Mouse (Mus musculus): Measurements from ENCODE around the gene Cdcp1. TPM values are rescaled to one million over a fixed set of nuclear protein-coding genes. Genes with fewer than 3 reads are reported as not detected.

Gene Cdcp1
- polyA plus RNA-seq, 1 experiment from 2014 or later = 0.05 TPM

GRCm38 (mm10) chr9:123239651-123240050, 23.8 kb upstream of the Cdcp1 start:
- H3K4me1 ChIP-seq = peaks cover 5% of the 10 kb centered on the region; the same call in 1 of the 2 replicates
- H3K9me3 ChIP-seq = no peaks in the 10 kb centered on the region
- no peak overlapping the region for H3K9ac ChIP-seq
- H3K27me3 ChIP-seq (replicated peaks) = no peaks in the 10 kb centered on the region
- H3K27ac ChIP-seq = no peak overlapping the region
- WGBS = 87% methylated on average over 2 of the region's 2 CpGs
- ATAC-seq (replicated peaks) = no peak
- H3K36me3 ChIP-seq (replicated peaks) = no peaks in the 10 kb centered on the region
- no peak overlapping the region for H3K4me2 ChIP-seq
- no peak overlapping the region for H3K4me3 ChIP-seq

GRCm38 (mm10) chr9:123238256-123239045, 22.6 kb upstream of the Cdcp1 start:
- Histone ChIP-seq H3K9me3 (no peaks in the 10 kb centered on the region), H3K4me1 (peaks cover 5% of the 10 kb centered on the region; the same call in 1 of the 2 replicates), H3K27me3 (replicated peaks) (no peaks in the 10 kb centered on the region), H3K27ac (0 out of 2 replicates have a peak overlapping the region, but pooled peaks have one; percentile 5), H3K9ac (no peak overlapping the region), H3K4me3 (no peak overlapping the region), H3K36me3 (replicated peaks) (no peaks in the 10 kb centered on the region), H3K4me2 (no peak overlapping the region)
- ATAC-seq (replicated peaks) = no peak
- 30% methylated on average over 4 of the region's 4 CpGs for WGBS

GRCm38 (mm10) chr9:123237739-123238138, 21.9 kb upstream of the Cdcp1 start:
- no peak overlapping the region for H3K4me3 ChIP-seq
- H3K4me1 ChIP-seq = peaks cover 5% of the 10 kb centered on the region; the same call in 1 of the 2 replicates
- H3K36me3 ChIP-seq (replicated peaks) = no peaks in the 10 kb centered on the region
- no peak overlapping the region for H3K27ac ChIP-seq
- 38% methylated on average over 2 of the region's 2 CpGs for WGBS
- no peak for ATAC-seq (replicated peaks)
- H3K9ac ChIP-seq = no peak overlapping the region
- no peaks in the 10 kb centered on the region for H3K27me3 ChIP-seq (replicated peaks)
- no peak overlapping the region for H3K4me2 ChIP-seq
- no peaks in the 10 kb centered on the region for H3K9me3 ChIP-seq

- Histone ChIP-seq H3K27ac (no peak overlapping the region), H3K4me1 (peaks cover 5% of the 10 kb centered on the region; the same call in 1 of the 2 replicates), H3K4me3 (no peak overlapping the region), H3K27me3 (replicated peaks) (no peaks in the 10 kb centered on the region), H3K9ac (no peak overlapping the region), H3K9me3 (no peaks in the 10 kb centered on the region), H3K36me3 (replicated peaks) (no peaks in the 10 kb centered on the region), H3K4me2 (no peak overlapping the region)
- WGBS = 59% methylated on average over 3 of the region's 3 CpGs
- ATAC-seq (replicated peaks) = no peak
Observed at GRCm38 (mm10) chr9:123235621-123236020, 19.8 kb upstream of the Cdcp1 start.

GRCm38 (mm10) chr9:123229826-123230225, 14.0 kb upstream of the Cdcp1 start:
- no peaks in the 10 kb centered on the region for H3K27me3 ChIP-seq (replicated peaks)
- no peak for ATAC-seq (replicated peaks)
- WGBS = 75% methylated on average over 4 of the region's 4 CpGs

GRCm38 (mm10) chr9:123228671-123229070, 12.8 kb upstream of the Cdcp1 start:
- Histone ChIP-seq H3K27ac (no peak overlapping the region), H3K4me2 (no peak overlapping the region), H3K36me3 (replicated peaks) (no peaks in the 10 kb centered on the region), H3K27me3 (replicated peaks) (no peaks in the 10 kb centered on the region), H3K4me3 (no peak overlapping the region), H3K4me1 (no peaks in the 10 kb centered on the region), H3K9ac (no peak overlapping the region), H3K9me3 (no peaks in the 10 kb centered on the region)
- ATAC-seq (replicated peaks) = no peak

More at GRCm38 (mm10) chr9:123229826-123230225, 14.0 kb upstream of the Cdcp1 start:
- H3K27ac ChIP-seq = no peak overlapping the region
- H3K9me3 ChIP-seq = no peaks in the 10 kb centered on the region
- no peaks in the 10 kb centered on the region for H3K4me1 ChIP-seq
- no peak overlapping the region for H3K9ac ChIP-seq
- no peak overlapping the region for H3K4me3 ChIP-seq
- H3K4me2 ChIP-seq = no peak overlapping the region
- no peaks in the 10 kb centered on the region for H3K36me3 ChIP-seq (replicated peaks)

GRCm38 (mm10) chr9:123227106-123227750, 11.4 kb upstream of the Cdcp1 start:
- Histone ChIP-seq H3K36me3 (replicated peaks) (no peaks in the 10 kb centered on the region), H3K4me1 (no peaks in the 10 kb centered on the region), H3K9ac (no peak overlapping the region), H3K9me3 (no peaks in the 10 kb centered on the region), H3K4me2 (no peak overlapping the region), H3K27me3 (replicated peaks) (no peaks in the 10 kb centered on the region), H3K27ac (no peak overlapping the region), H3K4me3 (no peak overlapping the region)
- no peak for ATAC-seq (replicated peaks)
- WGBS = 78% methylated on average over 3 of the region's 3 CpGs

GRCm38 (mm10) chr9:123224863-123225431, 9.1 kb upstream of the Cdcp1 start:
- no peak overlapping the region for H3K4me3 ChIP-seq
- ATAC-seq (replicated peaks) = no peak
- no peaks in the 10 kb centered on the region for H3K4me1 ChIP-seq
- no peaks in the 10 kb centered on the region for H3K36me3 ChIP-seq (replicated peaks)
- H3K27ac ChIP-seq = no peak overlapping the region
- H3K9ac ChIP-seq = no peak overlapping the region
- no peaks in the 10 kb centered on the region for H3K27me3 ChIP-seq (replicated peaks)
- 82% methylated on average over 2 of the region's 2 CpGs for WGBS
- H3K9me3 ChIP-seq = no peaks in the 10 kb centered on the region
- no peak overlapping the region for H3K4me2 ChIP-seq

GRCm38 (mm10) chr9:123219826-123220225, 4.0 kb upstream of the Cdcp1 start:
- Histone ChIP-seq H3K36me3 (replicated peaks) (no peaks in the 10 kb centered on the region), H3K9me3 (no peaks in the 10 kb centered on the region), H3K27me3 (replicated peaks) (peaks cover 19% of the 10 kb centered on the region), H3K4me1 (peaks cover 9% of the 10 kb centered on the region), H3K9ac (no peak overlapping the region), H3K4me3 (no peak overlapping the region), H3K4me2 (no peak overlapping the region), H3K27ac (no peak overlapping the region)
- no peak for ATAC-seq (replicated peaks)
- 38% methylated on average over 5 of the region's 5 CpGs for WGBS

GRCm38 (mm10) chr9:123213371-123213770, 2.5 kb downstream of the Cdcp1 start:
- no peaks in the 10 kb centered on the region for H3K9me3 ChIP-seq
- H3K4me2 ChIP-seq = no peak overlapping the region
- WGBS = 80% methylated on average over 9 of the region's 9 CpGs
- ATAC-seq (replicated peaks) = no peak
- peaks cover 9% of the 10 kb centered on the region for H3K4me1 ChIP-seq
- H3K36me3 ChIP-seq (replicated peaks) = no peaks in the 10 kb centered on the region
- no peak overlapping the region for H3K9ac ChIP-seq
- H3K27me3 ChIP-seq (replicated peaks) = peaks cover 23% of the 10 kb centered on the region
- no peak overlapping the region for H3K27ac ChIP-seq
- H3K4me3 ChIP-seq = no peak overlapping the region

GRCm38 (mm10) chr9:123207895-123208294, 7.9 kb downstream of the Cdcp1 start:
- Histone ChIP-seq H3K36me3 (replicated peaks) (no peaks in the 10 kb centered on the region), H3K4me1 (no peaks in the 10 kb centered on the region), H3K27me3 (replicated peaks) (no peaks in the 10 kb centered on the region), H3K4me2 (no peak overlapping the region), H3K9ac (no peak overlapping the region), H3K27ac (no peak overlapping the region), H3K4me3 (no peak overlapping the region), H3K9me3 (no peaks in the 10 kb centered on the region)
- 97% methylated on average over 1 of the region's 1 CpGs for WGBS
- no peak for ATAC-seq (replicated peaks)

GRCm38 (mm10) chr9:123206948-123207347, 8.9 kb downstream of the Cdcp1 start:
- Histone ChIP-seq H3K4me3 (no peak overlapping the region), H3K9me3 (no peaks in the 10 kb centered on the region), H3K4me2 (no peak overlapping the region), H3K4me1 (no peaks in the 10 kb centered on the region), H3K27me3 (replicated peaks) (no peaks in the 10 kb centered on the region), H3K36me3 (replicated peaks) (no peaks in the 10 kb centered on the region), H3K9ac (no peak overlapping the region), H3K27ac (no peak overlapping the region)
- ATAC-seq (replicated peaks) = no peak
- WGBS = 94% methylated on average over 2 of the region's 2 CpGs
